Mouse (Mus musculus) ES-E14 (cell line): ENCODE measurements at regions not wholly inside any gene's neighbourhood (a gene's known extent, or its start where the extent isn't known, plus 50 kb on each side); places are given as distances from the start of the nearest gene placed in this dataset.
"Not testable (repeated sequence)": the region's sequence is repeated elsewhere in the genome, so short reads cannot be mapped to it uniquely, and the experiment has no call there.

Experiments used
- DNase-seq: peaks from one replicate; pipeline ENCODE4 v3.0.0-alpha.2; 2013; ENCODE audit warnings: low read depth, low spot score
- H3K27ac ChIP-seq: 2 replicates; pipeline ENCODE4 v1.5.1; 2012; ENCODE audit warnings: low read depth, mild to moderate bottlenecking, low read length, moderate library complexity, mixed read lengths; ENCODE audit not compliant: poor library complexity, insufficient read depth, severe bottlenecking
- H3K36me3 ChIP-seq: 2 replicates; pipeline ENCODE4 v1.6.1; 2012; ENCODE audit warnings: mild to moderate bottlenecking, low read length, moderate library complexity, mixed read lengths; ENCODE audit not compliant: control insufficient read depth, poor library complexity, insufficient read depth, severe bottlenecking
- H3K4me1 ChIP-seq, 2 experiments: fragments of 150-350 bp in 1 of 2; sonication (generic) in 1 of 2; 2 replicates each; pipeline ENCODE4 v1.6.1; 2012; ENCODE audit warnings: low read length in 2 of 2, mild to moderate bottlenecking in 1 of 2, mixed read lengths in 1 of 2; ENCODE audit not compliant: control insufficient read depth in 2 of 2, insufficient read depth in 2 of 2, poor library complexity in 1 of 2
- H3K4me3 ChIP-seq, 2 experiments: fragments of 150-350 bp in 1 of 2; sonication (generic) in 1 of 2; 2 replicates each; pipeline ENCODE4 v1.5.1; 2012; ENCODE audit warnings: low read length in 2 of 2, low read depth in 1 of 2, mild to moderate bottlenecking in 1 of 2, mixed read lengths in 1 of 2; ENCODE audit not compliant: insufficient read depth in 1 of 2, poor library complexity in 1 of 2, severe bottlenecking in 1 of 2
- H3K9ac ChIP-seq: 2 replicates; pipeline ENCODE4 v1.6.1; 2012; ENCODE audit warnings: low read depth, mild to moderate bottlenecking, low read length, mixed read lengths; ENCODE audit not compliant: poor library complexity, insufficient read depth, severe bottlenecking
- H3K9me3 ChIP-seq: fragments of 150-350 bp; sonication (generic); 2 replicates; pipeline ENCODE4 v1.6.1; 2012; ENCODE audit warnings: low read depth, mild to moderate bottlenecking, low read length; ENCODE audit not compliant: control insufficient read depth, insufficient read depth
- CHD2 ChIP-seq: IDR thresholded peaks from 2 replicates; pipeline ENCODE4 v1.6.1; 2014; ENCODE audit warnings: mild to moderate bottlenecking, low read depth, low read length, inconsistent platforms
- HCFC1 ChIP-seq: IDR thresholded peaks from 2 replicates; pipeline ENCODE4 v1.6.1; 2012; ENCODE audit warnings: low read length, inconsistent platforms, borderline replicate concordance; ENCODE audit not compliant: insufficient read depth
- MAFK ChIP-seq: IDR thresholded peaks from 2 replicates; pipeline ENCODE4 v1.6.1; 2014; ENCODE audit warnings: mild to moderate bottlenecking, low read depth, low read length, inconsistent platforms; ENCODE audit not compliant: insufficient read depth
- ZC3H11A ChIP-seq: IDR thresholded peaks from 2 replicates; pipeline ENCODE4 v1.6.1; 2012; ENCODE audit warnings: low read depth, mild to moderate bottlenecking, inconsistent platforms, low read length, borderline replicate concordance
- ZNF384 ChIP-seq: IDR thresholded peaks from 2 replicates; pipeline ENCODE4 v1.6.1; 2012; ENCODE audit warnings: low read depth, low read length, inconsistent platforms
- in situ Hi-C, 2 experiments: fragments of 600-800 bp; cut with MboI; formaldehyde crosslinking; loops; one replicate each; pipeline ENCODE4 v1.15.1; 2025; ENCODE audit warnings: low sequenced_read_pairs in 2 of 2, inconsistent platforms in 1 of 2; ENCODE audit not compliant: unreplicated experiment in 2 of 2

GRCm38 (mm10) chr7:111880067-111880675, 100.4 kb upstream of the Galnt18 start:
- Histone ChIP-seq H3K4me3 (no peak overlapping the region), H3K9me3 (no peaks in the 10 kb centered on the region), H3K36me3 (no peaks in the 10 kb centered on the region), H3K4me1 (no peaks in the 10 kb centered on the region), H3K9ac (no peak overlapping the region), H3K27ac (no peak overlapping the region)
- in situ Hi-C loops = no loop called here
- no peak for DNase-seq
- TF ChIP-seq MAFK = no peak
- no peak for TF ChIP-seq ZNF384
- no peak for TF ChIP-seq ZC3H11A
- TF ChIP-seq HCFC1 = no peak
- no peak for TF ChIP-seq CHD2

- TF ChIP-seq HCFC1 (no peak), ZC3H11A (no peak), CHD2 (no peak), MAFK (no peak), ZNF384 (no peak)
- Histone ChIP-seq H3K4me3 (no peak overlapping the region), H3K27ac (no peak overlapping the region), H3K4me1 (no peaks in the 10 kb centered on the region), H3K9ac (no peak overlapping the region), H3K9me3 (no peaks in the 10 kb centered on the region), H3K36me3 (no peaks in the 10 kb centered on the region)
- DNase-seq = no peak
- in situ Hi-C loops = no loop called here
Observed at GRCm38 (mm10) chr7:111877591-111877990, 97.8 kb upstream of the Galnt18 start.

DNA sequence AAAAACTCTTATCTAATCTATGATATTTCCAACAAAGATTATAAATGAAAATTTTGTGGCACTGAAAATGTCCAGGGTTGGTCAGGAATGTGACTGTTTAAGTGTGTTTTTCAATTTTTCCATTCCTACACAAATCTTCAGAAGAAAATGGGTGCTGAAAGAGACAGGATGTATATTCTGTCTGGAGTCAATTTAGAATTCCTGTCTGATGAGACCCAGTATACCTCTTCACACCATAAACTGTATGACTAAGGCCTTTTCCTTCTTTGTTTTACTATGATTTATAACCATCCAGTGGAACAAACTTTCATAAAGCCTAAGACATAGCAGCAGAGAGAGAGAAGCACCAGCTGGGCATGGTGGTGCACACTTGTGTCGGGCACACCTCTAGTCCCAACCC, 96.2 kb upstream of the Galnt18 start:
- Histone ChIP-seq H3K27ac (no peak overlapping the region), H3K9ac (no peak overlapping the region), H3K9me3 (no peaks in the 10 kb centered on the region), H3K36me3 (no peaks in the 10 kb centered on the region), H3K4me3 (no peak overlapping the region), H3K4me1 (no peaks in the 10 kb centered on the region)
- DNase-seq = no peak
- TF ChIP-seq MAFK (no peak), HCFC1 (no peak), ZC3H11A (no peak), ZNF384 (no peak), CHD2 (no peak)
- in situ Hi-C loops = no loop called here

- no peak for TF ChIP-seq CHD2
- no peak for TF ChIP-seq MAFK
- TF ChIP-seq ZC3H11A = no peak
- no peak for TF ChIP-seq ZNF384
- no peak for TF ChIP-seq HCFC1
- in situ Hi-C loops = no loop called here
- no peak overlapping the region for H3K4me3 ChIP-seq
Observed at GRCm38 (mm10) chr7:111869337-111869736, 89.6 kb upstream of the Galnt18 start.

GRCm38 (mm10) chr7:111863035-111863434, 83.3 kb upstream of the Galnt18 start:
- no peak for DNase-seq
- in situ Hi-C loops = no loop called here
- no peak for TF ChIP-seq HCFC1
- TF ChIP-seq ZC3H11A = no peak
- no peak for TF ChIP-seq ZNF384
- no peak for TF ChIP-seq MAFK
- no peak for TF ChIP-seq CHD2
- no peak overlapping the region for H3K4me3 ChIP-seq
- no peaks in the 10 kb centered on the region for H3K36me3 ChIP-seq
- H3K27ac ChIP-seq = no peak overlapping the region
- no peaks in the 10 kb centered on the region for H3K4me1 ChIP-seq
- H3K9ac ChIP-seq = no peak overlapping the region
- no peaks in the 10 kb centered on the region for H3K9me3 ChIP-seq

More at GRCm38 (mm10) chr7:111869337-111869736, 89.6 kb upstream of the Galnt18 start:
- Histone ChIP-seq H3K9ac (no peak overlapping the region), H3K9me3 (no peaks in the 10 kb centered on the region), H3K36me3 (no peaks in the 10 kb centered on the region), H3K4me1 (no peaks in the 10 kb centered on the region), H3K27ac (no peak overlapping the region)
- DNase-seq = no peak

- H3K9ac ChIP-seq, in situ Hi-C loops, H3K4me1 ChIP-seq, DNase-seq, H3K36me3 ChIP-seq, H3K9me3 ChIP-seq, H3K27ac ChIP-seq, H3K4me3 ChIP-seq: not testable (repeated sequence)
Observed at GRCm38 (mm10) chr7:111858291-111858690, 78.5 kb upstream of the Galnt18 start.
